Mouse (Mus musculus) lung, postnatal 10 days (tissue): ENCODE results near the gene Sumf1.

ENCODE experiments used
- DNase-seq: peaks from one replicate; pipeline ENCODE4 v3.0.0; 2021

Sumf1 gene

GRCm38 (mm10) chr6:108073931-108074330, 111.5 kb downstream of the Sumf1 start:
- DNase-seq: no peak

GRCm38 (mm10) chr6:108073071-108073470, 112.3 kb downstream of the Sumf1 start:
- no peak for DNase-seq

- DNase-seq: no peak
Measured at GRCm38 (mm10) chr6:108070947-108071346, 114.4 kb downstream of the Sumf1 start.

GRCm38 (mm10) chr6:108065583-108065982, 119.8 kb downstream of the Sumf1 start:
- peak; percentile 95 for DNase-seq

- DNase-seq: peak; percentile 98
Measured at GRCm38 (mm10) chr6:108064918-108065526, 120.4 kb downstream of the Sumf1 start, which contains the start of gene Setmar. TSS of gene Setmar (plus strand) at chr6:108065045.

GRCm38 (mm10) chr6:108061121-108061520, 124.3 kb downstream of the Sumf1 start:
- DNase-seq: no peak

GRCm38 (mm10) chr6:108058066-108058465, 127.3 kb downstream of the Sumf1 start:
- DNase-seq: no peak

GRCm38 (mm10) chr6:108057353-108057752, 128.0 kb downstream of the Sumf1 start:
- no peak for DNase-seq
